Mouse (Mus musculus) limb, embryonic 14.5 days (tissue): ENCODE measurements around the gene Pola1. TPM values are rescaled to one million over a fixed set of nuclear protein-coding genes. Genes with fewer than 3 reads are reported as not detected.

Source experiments
- ATAC-seq: fragments of 200-750 bp; cut with Nextera tagmentation; 2 replicates; pipeline ENCODE4 v1.8.0; 2017; ENCODE audit warnings: low read depth, moderate number of reproducible peaks, moderate TSS enrichment; ENCODE audit not compliant: low FRiP score
- DNase-seq: peaks from one replicate; pipeline ENCODE4 v3.0.0-alpha.2; 2015; ENCODE audit warnings: low spot score
- H3K27ac ChIP-seq: fragments of 300-500 bp; sonication (generic); replicated peaks from 2 replicates; pipeline ENCODE4 v1.5.1; 2014; ENCODE audit warnings: low read depth, mild to moderate bottlenecking, low read length, moderate library complexity, mixed read lengths
- H3K27me3 ChIP-seq: fragments of 300-500 bp; sonication (generic); 2 replicates; pipeline ENCODE4 v1.6.1; 2014; ENCODE audit warnings: low read length, mixed read lengths; ENCODE audit not compliant: control insufficient read depth, insufficient read depth
- H3K36me3 ChIP-seq: fragments of 300-500 bp; sonication (generic); 2 replicates; pipeline ENCODE4 v1.6.1; 2014; ENCODE audit warnings: mild to moderate bottlenecking, low read length, moderate library complexity, mixed read lengths; ENCODE audit not compliant: control insufficient read depth, insufficient read depth
- H3K4me1 ChIP-seq: fragments of 300-500 bp; sonication (generic); 2 replicates; pipeline ENCODE4 v1.6.1; 2014; ENCODE audit warnings: antibody characterized with exemption, low read length, mixed read lengths; ENCODE audit not compliant: control insufficient read depth, insufficient read depth
- H3K4me2 ChIP-seq: fragments of 300-500 bp; sonication (generic); replicated peaks from 2 replicates; pipeline ENCODE4 v1.6.1; 2014; ENCODE audit warnings: low read depth, mild to moderate bottlenecking, low read length, moderate library complexity; ENCODE audit not compliant: severe bottlenecking
- H3K4me3 ChIP-seq: fragments of 300-500 bp; sonication (generic); replicated peaks from 2 replicates; pipeline ENCODE4 v1.5.1; 2014; ENCODE audit warnings: low read length
- H3K9ac ChIP-seq: fragments of 300-500 bp; sonication (generic); 2 replicates; pipeline ENCODE4 v1.6.1; 2014; ENCODE audit warnings: mild to moderate bottlenecking, low read depth, low read length, moderate library complexity; ENCODE audit not compliant: severe bottlenecking
- H3K9me3 ChIP-seq: fragments of 300-500 bp; sonication (generic); 2 replicates; pipeline ENCODE4 v1.6.1; 2016; ENCODE audit warnings: low read length; ENCODE audit not compliant: control insufficient read depth
- POLR2A ChIP-seq: fragments of 200-500 bp; IDR thresholded peaks from 2 replicates; pipeline ENCODE4 v1.8.0; 2012; ENCODE audit warnings: inconsistent platforms, mild to moderate bottlenecking, moderate library complexity, borderline replicate concordance; ENCODE audit not compliant: insufficient read depth, insufficient read length; ENCODE audit errors: extremely low read depth
- WGBS: fragments of 180-500 bp; shearing (Covaris S2); extraction: QIAGEN DNeasy Blood & Tissue Kit; methylation state at CpG from one replicate; pipeline ENCODE4 v1.1.7; 2014; 5-methylcytosine and 5-hydroxymethylcytosine counted together
- polyA plus RNA-seq, 2 experiments: library from polyadenylated mRNA; depleted of rRNA in 1 of 2; stranded (reverse) in 1 of 2; unstranded in 1 of 2; fragments of >200 nt; fragmentation: Nextera tagmentation in 1 of 2; extraction: Ambion mirVana in 1 of 2; gene quantifications; 2 replicates each; pipeline versions ENCODE4 v1.2.1 to v1.2.3; 2012 to 2014

Gene Pola1
- polyA plus RNA-seq, 2 experiments = 9.2 to 14.2 TPM

- Histone ChIP-seq H3K9me3 (no peaks in the 10 kb centered on the region), H3K27me3 (no peaks in the 10 kb centered on the region), H3K4me3 (no peak overlapping the region), H3K4me1 (no peaks in the 10 kb centered on the region), H3K9ac (no peak overlapping the region), H3K27ac (no peak overlapping the region), H3K4me2 (no peak overlapping the region), H3K36me3 (no peaks in the 10 kb centered on the region)
- 84% methylated on average over 5 of the region's 5 CpGs for WGBS
- ATAC-seq = no peak
- no peak for TF ChIP-seq POLR2A
- DNase-seq = no peak
Measured at GRCm38 (mm10) chrX:93663919-93664586, 32.1 kb upstream of the Pola1 start.

- ATAC-seq = no peak
- Histone ChIP-seq H3K27me3 (no peaks in the 10 kb centered on the region), H3K36me3 (no peaks in the 10 kb centered on the region), H3K9ac (no peak overlapping the region), H3K27ac (no peak overlapping the region), H3K4me1 (no peaks in the 10 kb centered on the region), H3K4me3 (no peak overlapping the region), H3K4me2 (no peak overlapping the region), H3K9me3 (no peaks in the 10 kb centered on the region)
- TF ChIP-seq POLR2A = no peak
- DNase-seq = no peak
- 76% methylated on average over 5 of the region's 5 CpGs for WGBS
Measured at GRCm38 (mm10) chrX:93655153-93655552, 23.2 kb upstream of the Pola1 start.

GRCm38 (mm10) chrX:93654218-93655002, 22.5 kb upstream of the Pola1 start, which contains the start of gene Pcyt1b:
TSS of gene Pcyt1b (plus strand) at chrX:93654863.
- no peak for TF ChIP-seq POLR2A

GRCm38 (mm10) chrX:93650738-93651137, 18.8 kb upstream of the Pola1 start:
- H3K9ac ChIP-seq = no peak overlapping the region
- no peaks in the 10 kb centered on the region for H3K36me3 ChIP-seq
- no peak for ATAC-seq
- 89% methylated on average over 2 of the region's 2 CpGs for WGBS
- H3K27ac ChIP-seq = no peak overlapping the region
- H3K27me3 ChIP-seq = no peaks in the 10 kb centered on the region
- no peak for DNase-seq
- no peaks in the 10 kb centered on the region for H3K9me3 ChIP-seq
- TF ChIP-seq POLR2A = no peak
- no peak overlapping the region for H3K4me2 ChIP-seq
- no peaks in the 10 kb centered on the region for H3K4me1 ChIP-seq
- H3K4me3 ChIP-seq = no peak overlapping the region

More at GRCm38 (mm10) chrX:93654218-93655002, 22.5 kb upstream of the Pola1 start, which contains the start of gene Pcyt1b:
- no peaks in the 10 kb centered on the region for H3K4me1 ChIP-seq
- no peaks in the 10 kb centered on the region for H3K36me3 ChIP-seq
- no peaks in the 10 kb centered on the region for H3K9me3 ChIP-seq
- H3K4me3 ChIP-seq = no peak within 1 kb of the TSS
- 57% methylated on average over 3 of the region's 3 CpGs for WGBS
- DNase-seq (no peak), ATAC-seq (no peak)
- no peak within 1 kb of the TSS for H3K4me2 ChIP-seq
- no peak within 1 kb of the TSS for H3K27ac ChIP-seq
- no peak within 1 kb of the TSS for H3K9ac ChIP-seq
- H3K27me3 ChIP-seq = no peaks in the 10 kb centered on the region

GRCm38 (mm10) chrX:93644022-93644421, 12.1 kb upstream of the Pola1 start:
- no peak for TF ChIP-seq POLR2A
- ATAC-seq (no peak), DNase-seq (no peak)
- H3K4me3 ChIP-seq = no peak overlapping the region
- H3K27ac ChIP-seq = no peak overlapping the region
- no peak overlapping the region for H3K9ac ChIP-seq
- H3K27me3 ChIP-seq = no peaks in the 10 kb centered on the region
- H3K36me3 ChIP-seq = no peaks in the 10 kb centered on the region
- H3K9me3 ChIP-seq = no peaks in the 10 kb centered on the region
- H3K4me2 ChIP-seq = no peak overlapping the region
- no peaks in the 10 kb centered on the region for H3K4me1 ChIP-seq
